Mouse (Mus musculus) granulocyte monocyte progenitor cell, adult 5-6 weeks (primary cell): ENCODE measurements at regions not wholly inside any gene's neighbourhood (a gene's known extent, or its start where the extent isn't known, plus 50 kb on each side); places are given as distances from the start of the nearest gene placed in this dataset.
"Not testable (repeated sequence)": the region's sequence is repeated elsewhere in the genome, so short reads cannot be mapped to it uniquely, and the experiment has no call there.

Experiments used
- ATAC-seq: replicated peaks from 2 replicates; pipeline ENCODE4 v1.8.0; 2016; ENCODE audit warnings: mild to moderate bottlenecking, moderate TSS enrichment, inconsistent platforms; ENCODE audit not compliant: poor library complexity, severe bottlenecking

DNA sequence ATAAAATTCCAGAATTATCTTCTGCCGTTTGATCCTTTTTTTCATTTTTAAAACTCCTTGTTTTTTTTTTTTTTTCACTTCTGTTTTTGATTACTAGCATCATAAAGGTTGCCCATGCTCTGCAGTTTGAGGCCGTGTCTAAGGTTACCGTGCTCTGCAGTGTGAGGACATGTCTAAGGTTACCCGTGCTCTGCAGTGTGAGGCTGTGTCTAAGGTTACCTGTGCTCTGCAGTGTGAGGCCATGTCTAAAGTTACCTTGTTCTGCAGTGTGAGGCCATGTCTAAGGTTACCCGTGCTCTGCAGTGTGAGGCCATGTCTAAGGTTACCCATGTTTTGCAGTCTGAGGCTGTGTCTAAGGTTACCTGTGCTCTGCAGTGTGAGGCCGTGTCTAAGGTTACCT, 157.0 kb upstream of the Vmn1r3 start:
- not testable (repeated sequence) for ATAC-seq
